Comparison of ENCODE assay signal across 16 mouse cellular contexts in genomic region chr3:36905372-36905771, GRCm38 (mm10).
"Had no signal": no experiment of that assay in that cellular context is flagged by ENCODE, and none has a peak within 500 bp of the region (broad histone marks: within the 10 kb centered on the region; RNA-seq: fewer than 3 reads in every experiment).

No protein-coding gene starts in this region.

- H3K27me3 ChIP-seq: neural tube, embryonic 13.5 days; neural tube, embryonic 15.5 days; stomach, embryonic 15.5 days had no signal

- H3K27ac ChIP-seq: neural tube, embryonic 13.5 days; neural tube, embryonic 15.5 days; stomach, embryonic 15.5 days; stomach, postnatal 0 days had no signal

- DNase-seq: retina, postnatal 1 day; right cerebral cortex, adult 18-20 months; right cerebral cortex, postnatal 14 days; right cerebral cortex, postnatal 25 days; right cerebral cortex, postnatal 4 days; spleen, adult 18-20 months; thymus, adult 18-20 months; thymus, adult 2 months; thymus, postnatal 14 days; thymus, postnatal 25 days; thymus, postnatal 36 days; thymus, postnatal 4 days had no signal

- H3K4me1 ChIP-seq: neural tube, embryonic 13.5 days; neural tube, embryonic 15.5 days; stomach, embryonic 15.5 days had no signal

- H3K9me3 ChIP-seq: neural tube, embryonic 13.5 days; neural tube, embryonic 15.5 days; stomach, embryonic 15.5 days had no signal

- H3K4me2 ChIP-seq: neural tube, embryonic 13.5 days; neural tube, embryonic 15.5 days; stomach, embryonic 15.5 days had no signal

- H3K4me3 ChIP-seq: neural tube, embryonic 13.5 days; neural tube, embryonic 15.5 days; stomach, embryonic 15.5 days had no signal

- H3K9ac ChIP-seq: neural tube, embryonic 13.5 days; neural tube, embryonic 15.5 days; stomach, embryonic 15.5 days had no signal
